In genomic region chr10:100200431-100200830, GRCm38 (mm10) we compare ENCODE assay signal across 12 mouse cellular contexts.
DNase-seq lines count a peak whose midpoint lies in the region; ATAC-seq and TF ChIP-seq lines count a peak whose summit lies in the region.
"Had no signal": no experiment of that assay in that cellular context is flagged by ENCODE, and none has a peak within 500 bp of the region (broad histone marks: within the 10 kb centered on the region; RNA-seq: fewer than 3 reads in every experiment).

No protein-coding gene starts in this region.

- H3K4me1 ChIP-seq in heart, embryonic 16.5 days (ENCODE audit: control insufficient read depth, insufficient read depth, low read length) = no peaks in the 10 kb centered on the region
- 0 out of 2 replicates have a peak, but pooled peaks cover 4% of the 10 kb centered on the region for H3K4me1 ChIP-seq in embryonic facial prominence, embryonic 10.5 days
- no peaks in the 10 kb centered on the region for H3K4me1 ChIP-seq in hindbrain, postnatal 0 days (ENCODE audit: insufficient read depth, low read length)
- peaks cover 6% of the 10 kb centered on the region for H3K4me1 ChIP-seq in neural tube, embryonic 15.5 days
- H3K4me1 ChIP-seq in thymus, adult 2 months (replicated peaks; ENCODE audit: control insufficient read depth, insufficient read depth, low read length) = no peaks in the 10 kb centered on the region

- H3K4me2 ChIP-seq in heart, embryonic 16.5 days (ENCODE audit: low read depth, low read length) = peak overlapping the region; percentile 10; the same call in 1 of the 2 replicates
- peak overlapping the region; percentile 35 for H3K4me2 ChIP-seq in hindbrain, postnatal 0 days (ENCODE audit: low read depth, low read length)
- peak overlapping the region; percentile 26 for H3K4me2 ChIP-seq in neural tube, embryonic 15.5 days

- H3K27me3 ChIP-seq in heart, embryonic 16.5 days (ENCODE audit: control insufficient read depth, insufficient read depth, low read length) = no peaks in the 10 kb centered on the region
- H3K27me3 ChIP-seq in embryonic facial prominence, embryonic 10.5 days (replicated peaks; ENCODE audit: low read depth, poor library complexity, severe bottlenecking) = no peaks in the 10 kb centered on the region
- H3K27me3 ChIP-seq in hindbrain, postnatal 0 days (ENCODE audit: insufficient read depth, low read length) = no peaks in the 10 kb centered on the region
- no peaks in the 10 kb centered on the region for H3K27me3 ChIP-seq in neural tube, embryonic 15.5 days (replicated peaks)
- H3K27me3 ChIP-seq in thymus, adult 2 months (ENCODE audit: control insufficient read depth, insufficient read depth, low read length) = no peaks in the 10 kb centered on the region

- no peak overlapping the region for H3K4me3 ChIP-seq in heart, embryonic 16.5 days (ENCODE audit: low read length)
- no peak overlapping the region for H3K4me3 ChIP-seq in embryonic facial prominence, embryonic 10.5 days
- H3K4me3 ChIP-seq in hindbrain, postnatal 0 days (ENCODE audit: low read length) = no peak overlapping the region
- no peak overlapping the region for H3K4me3 ChIP-seq in neural tube, embryonic 15.5 days (replicated peaks)
- H3K4me3 ChIP-seq in layer of hippocampus, adult 2 months = no peak overlapping the region
- no peak overlapping the region for H3K4me3 ChIP-seq in thymus, adult 2 months (ENCODE audit: control insufficient read depth, insufficient read depth, low read length)

- TF ChIP-seq CTCF in hindbrain, postnatal 0 days (IDR thresholded peaks at IDR 0.05; ENCODE audit: low read depth) = no peak
- no peak for TF ChIP-seq CTCF in layer of hippocampus, adult 2 months (conservative IDR thresholded peaks at IDR 0.05)
- no peak for TF ChIP-seq CTCF in thymus, adult 2 months (IDR thresholded peaks at IDR 0.05; ENCODE audit: borderline replicate concordance, control insufficient read depth, extremely low read depth, insufficient read depth, low read length, poor library complexity)

- H3K9me3 ChIP-seq in heart, embryonic 16.5 days (replicated peaks; ENCODE audit: control insufficient read depth, low read length) = no peaks in the 10 kb centered on the region
- no peaks in the 10 kb centered on the region for H3K9me3 ChIP-seq in embryonic facial prominence, embryonic 10.5 days
- no peaks in the 10 kb centered on the region for H3K9me3 ChIP-seq in hindbrain, postnatal 0 days (ENCODE audit: low read length)
- H3K9me3 ChIP-seq in neural tube, embryonic 15.5 days (replicated peaks) = no peaks in the 10 kb centered on the region

- H3K27ac ChIP-seq in heart, embryonic 16.5 days (ENCODE audit: low read length) = no peak overlapping the region
- no peak overlapping the region for H3K27ac ChIP-seq in embryonic facial prominence, embryonic 10.5 days (replicated peaks)
- no peak overlapping the region for H3K27ac ChIP-seq in hindbrain, postnatal 0 days
- no peak overlapping the region for H3K27ac ChIP-seq in neural tube, embryonic 15.5 days (replicated peaks)
- H3K27ac ChIP-seq in layer of hippocampus, adult 2 months = no peak overlapping the region
- H3K27ac ChIP-seq in thymus, adult 2 months (ENCODE audit: control insufficient read depth, insufficient read depth, low read length) = no peak overlapping the region

- no peaks in the 10 kb centered on the region for H3K36me3 ChIP-seq in heart, embryonic 16.5 days (ENCODE audit: control insufficient read depth, insufficient read depth)
- no peaks in the 10 kb centered on the region for H3K36me3 ChIP-seq in embryonic facial prominence, embryonic 10.5 days (replicated peaks)
- H3K36me3 ChIP-seq in hindbrain, postnatal 0 days (ENCODE audit: insufficient read depth, low read length) = no peaks in the 10 kb centered on the region
- no peaks in the 10 kb centered on the region for H3K36me3 ChIP-seq in neural tube, embryonic 15.5 days
- H3K36me3 ChIP-seq in thymus, adult 2 months (ENCODE audit: control insufficient read depth, insufficient read depth, low read length) = no peaks in the 10 kb centered on the region

- no peak overlapping the region for H3K9ac ChIP-seq in heart, embryonic 16.5 days (ENCODE audit: low read length)
- no peak overlapping the region for H3K9ac ChIP-seq in hindbrain, postnatal 0 days (replicated peaks; ENCODE audit: low read length)
- no peak overlapping the region for H3K9ac ChIP-seq in neural tube, embryonic 15.5 days (replicated peaks)

- TF ChIP-seq POLR2A in thymus, adult 2 months (IDR thresholded peaks at IDR 0.05; ENCODE audit: control insufficient read depth, extremely low read depth, insufficient read depth, low read length, poor library complexity) = no peak

- no peak for DNase-seq in heart, adult 11 months
- peak; percentile 12 for DNase-seq in embryonic facial prominence, embryonic 10.5 days (ENCODE audit: low spot score)
- DNase-seq in hindbrain, postnatal 0 days (ENCODE audit: low spot score) = peak; percentile 9
- no peak for DNase-seq in layer of hippocampus, adult 2 months (ENCODE audit: low spot score in 2 of 2)
- DNase-seq in thymus, adult 2 months = no peak
- DNase-seq: heart, postnatal 4 days; kidney, postnatal 25 days; right cerebral cortex, postnatal 4 days; thymus, adult 18-20 months had no signal

- 21% methylated on average over 8 of the region's 8 CpGs for WGBS in heart, embryonic 16.5 days
- 17% methylated on average over 8 of the region's 8 CpGs for WGBS in embryonic facial prominence, embryonic 10.5 days
- WGBS in hindbrain, postnatal 0 days = 6% methylated on average over 8 of the region's 8 CpGs
- 6% methylated on average over 8 of the region's 8 CpGs for WGBS in neural tube, embryonic 15.5 days
- 50% methylated on average over 8 of the region's 8 CpGs for whole genome bisulfite sequencing in thymus, adult 2 months

- ATAC-seq in heart, embryonic 16.5 days (replicated peaks; ENCODE audit: extremely low read depth, insufficient read depth, low FRiP score) = no peak
- no peak for ATAC-seq in hindbrain, postnatal 0 days
- no peak for ATAC-seq in neural tube, embryonic 15.5 days (ENCODE audit: low FRiP score)
- no peak for ATAC-seq in megakaryocyte-erythroid progenitor cell, adult 5-6 weeks (replicated peaks; ENCODE audit: low FRiP score, low TSS enrichment, poor library complexity, severe bottlenecking)

Comparison
In these comparisons a context has a peak if more than half of its experiments do, and no peak if none do; other contexts are left out.
1. DNase-seq: peak in embryonic facial prominence, embryonic 10.5 days (single experiment) and hindbrain, postnatal 0 days (single experiment); none in heart, adult 11 months (single experiment), layer of hippocampus, adult 2 months (0 of 2) and thymus, adult 2 months (single experiment).
2. Peak in every context shown above with its lines, with median percentiles within 50 percentile points of each other: H3K4me2 ChIP-seq.